In the genomic region with DNA sequence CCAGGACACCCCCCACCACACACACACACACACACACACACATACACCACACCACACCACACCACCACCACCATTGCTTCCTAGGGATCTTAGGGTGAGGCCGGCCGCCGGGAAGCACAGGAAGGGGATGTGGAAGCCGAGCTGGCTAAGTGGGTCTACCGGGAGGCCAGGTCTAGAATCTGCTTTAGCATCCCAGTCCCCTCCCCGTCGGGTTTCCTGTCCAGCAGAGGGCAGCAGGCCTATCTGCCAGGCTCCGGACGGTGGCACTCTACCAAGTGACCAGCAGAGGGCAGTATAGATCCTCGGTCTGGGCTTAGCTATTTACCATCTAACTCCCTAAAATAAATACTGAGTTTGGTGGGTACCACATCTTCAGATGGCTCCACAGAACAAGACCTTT, we compare ENCODE assay signal across 8 mouse cellular contexts.
A peak's percentile ranks its signal among the peaks of the same experiment; 100 is the strongest.
DNase-seq lines count a peak whose midpoint lies in the region; ATAC-seq and TF ChIP-seq lines count a peak whose summit lies in the region.

No protein-coding gene starts in this region.

- ATAC-seq in embryonic facial prominence, embryonic 15.5 days (ENCODE audit: insufficient number of reproducible peaks, low FRiP score, low TSS enrichment, low read depth): peak; percentile 25; the same call in 1 of the 2 replicates
- ATAC-seq in kidney, embryonic 15.5 days (replicated peaks; ENCODE audit: low FRiP score): peak; percentile 41
- peak; percentile 15; the same call in 1 of the 2 replicates for ATAC-seq in limb, embryonic 15.5 days (ENCODE audit: insufficient number of reproducible peaks, low FRiP score, low TSS enrichment, low read depth)
- ATAC-seq in monocyte, adult 5-6 weeks (replicated peaks; ENCODE audit: insufficient number of reproducible peaks, low FRiP score, low TSS enrichment, poor library complexity, severe bottlenecking): peak; percentile 79; the same call in 1 of the 2 replicates

- peak overlapping the region; percentile 99 for H3K4me2 ChIP-seq in embryonic facial prominence, embryonic 15.5 days (replicated peaks)
- peak overlapping the region; percentile 99 for H3K4me2 ChIP-seq in kidney, embryonic 15.5 days
- peak overlapping the region; percentile 98 for H3K4me2 ChIP-seq in limb, embryonic 15.5 days

- peak; percentile 72 to 78 for DNase-seq in B cell, adult 2 months
- DNase-seq in heart, embryonic 10.5 days (ENCODE audit: low spot score): peak; percentile 91
- peak; percentile 45 to 46 for DNase-seq in spleen, postnatal 36 days (ENCODE audit: low spot score in 2 of 2)

- H3K36me3 ChIP-seq in embryonic facial prominence, embryonic 15.5 days: no peaks in the 10 kb centered on the region
- H3K36me3 ChIP-seq in heart, embryonic 10.5 days: no peaks in the 10 kb centered on the region
- H3K36me3 ChIP-seq in kidney, embryonic 15.5 days: no peaks in the 10 kb centered on the region
- H3K36me3 ChIP-seq in limb, embryonic 15.5 days: no peaks in the 10 kb centered on the region

- no peaks in the 10 kb centered on the region for H3K4me1 ChIP-seq in bone marrow macrophage, adult 2 months (ENCODE audit: control insufficient read depth, insufficient read depth, low read length)
- peaks cover 35% of the 10 kb centered on the region for H3K4me1 ChIP-seq in embryonic facial prominence, embryonic 15.5 days
- peaks cover 36% of the 10 kb centered on the region for H3K4me1 ChIP-seq in heart, embryonic 10.5 days
- H3K4me1 ChIP-seq in kidney, embryonic 15.5 days: peaks cover 33% of the 10 kb centered on the region
- H3K4me1 ChIP-seq in limb, embryonic 15.5 days: peaks cover 38% of the 10 kb centered on the region

- 0% methylated on average over 10 of the region's 10 CpGs for WGBS in embryonic facial prominence, embryonic 15.5 days
- 0% methylated on average over 10 of the region's 10 CpGs for WGBS in heart, embryonic 10.5 days
- WGBS in kidney, embryonic 15.5 days: 0% methylated on average over 10 of the region's 10 CpGs
- 1% methylated on average over 10 of the region's 10 CpGs for WGBS in limb, embryonic 15.5 days

- no peak overlapping the region for H3K9ac ChIP-seq in embryonic facial prominence, embryonic 15.5 days
- no peak overlapping the region for H3K9ac ChIP-seq in kidney, embryonic 15.5 days
- no peak overlapping the region; the same call in 1 of the 2 replicates for H3K9ac ChIP-seq in limb, embryonic 15.5 days

- no peak for TF ChIP-seq POLR2A in bone marrow macrophage, adult 2 months (IDR thresholded peaks at IDR 0.05; ENCODE audit: borderline replicate concordance, low read depth, low read length)

- H3K4me3 ChIP-seq in bone marrow macrophage, adult 2 months (ENCODE audit: insufficient read depth, low read length): no peak overlapping the region; the same call in 1 of the 2 replicates
- H3K4me3 ChIP-seq in embryonic facial prominence, embryonic 15.5 days (replicated peaks): peak overlapping the region; percentile 67
- H3K4me3 ChIP-seq in heart, embryonic 10.5 days: peak overlapping the region; percentile 79
- peak overlapping the region; percentile 62 for H3K4me3 ChIP-seq in kidney, embryonic 15.5 days (replicated peaks)
- H3K4me3 ChIP-seq in limb, embryonic 15.5 days: peak overlapping the region; percentile 69

- peaks cover 60% of the 10 kb centered on the region for H3K27me3 ChIP-seq in embryonic facial prominence, embryonic 15.5 days
- H3K27me3 ChIP-seq in heart, embryonic 10.5 days (ENCODE audit: insufficient read depth, poor library complexity, severe bottlenecking): peaks cover 99% of the 10 kb centered on the region
- H3K27me3 ChIP-seq in kidney, embryonic 15.5 days: peaks cover 81% of the 10 kb centered on the region
- H3K27me3 ChIP-seq in limb, embryonic 15.5 days: peaks cover 76% of the 10 kb centered on the region

- peak; percentile 100 for TF ChIP-seq CTCF in bone marrow macrophage, adult 2 months (IDR thresholded peaks at IDR 0.05; ENCODE audit: low read depth, low read length)

- H3K27ac ChIP-seq in bone marrow macrophage, adult 2 months (ENCODE audit: insufficient read depth, low read depth, low read length): no peak overlapping the region
- no peak overlapping the region for H3K27ac ChIP-seq in embryonic facial prominence, embryonic 15.5 days (replicated peaks)
- no peak overlapping the region; the same call in 1 of the 2 replicates for H3K27ac ChIP-seq in heart, embryonic 10.5 days
- H3K27ac ChIP-seq in kidney, embryonic 15.5 days: no peak overlapping the region
- H3K27ac ChIP-seq in limb, embryonic 15.5 days: no peak overlapping the region

- H3K9me3 ChIP-seq in embryonic facial prominence, embryonic 15.5 days (replicated peaks): no peaks in the 10 kb centered on the region
- H3K9me3 ChIP-seq in heart, embryonic 10.5 days: no peaks in the 10 kb centered on the region
- no peaks in the 10 kb centered on the region for H3K9me3 ChIP-seq in kidney, embryonic 15.5 days (replicated peaks)
- no peaks in the 10 kb centered on the region for H3K9me3 ChIP-seq in limb, embryonic 15.5 days

Comparison
In these comparisons a context has a peak if more than half of its experiments do, and no peak if none do; other contexts are left out.
1. ATAC-seq: peak in every context shown above with its lines; median percentile 79 in monocyte, adult 5-6 weeks; 41 in kidney, embryonic 15.5 days; 25 in embryonic facial prominence, embryonic 15.5 days; 15 in limb, embryonic 15.5 days.